Mouse (Mus musculus) embryonic fibroblast, embryonic 13.5 days (primary cell): ENCODE data around the gene Il10rb.

Source experiments
- CTCF ChIP-seq: IDR thresholded peaks from 2 replicates; pipeline ENCODE4 v1.5.1; 2011; ENCODE audit warnings: mild to moderate bottlenecking, control low read depth, low read length, moderate library complexity, borderline replicate concordance; ENCODE audit not compliant: insufficient read depth
- POLR2A ChIP-seq: IDR thresholded peaks from 2 replicates; pipeline ENCODE4 v1.6.1; 2011; ENCODE audit warnings: low read depth, mild to moderate bottlenecking, control low read depth, low read length, moderate library complexity

DNA sequence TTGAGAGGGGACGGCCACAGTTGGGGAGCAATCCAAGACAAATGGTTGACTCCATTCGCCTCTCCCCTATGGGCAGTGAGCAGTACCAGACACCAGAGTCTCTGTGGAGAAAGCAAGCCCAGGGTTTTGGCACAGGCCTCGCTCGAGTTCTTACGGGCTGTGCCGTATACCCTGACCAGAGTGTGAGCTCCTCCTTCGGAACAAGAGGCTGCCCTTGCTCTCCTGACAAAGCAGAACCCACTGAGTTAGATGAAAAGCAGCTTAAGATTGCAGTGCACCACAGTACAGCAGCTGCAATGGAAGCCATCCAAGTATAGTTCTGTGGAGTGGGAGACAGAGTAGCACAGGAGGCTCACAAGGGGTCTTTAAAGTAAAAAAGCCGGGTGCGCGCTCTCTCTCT lies 29.3 kb upstream of the Il10rb start:
- TF ChIP-seq CTCF, result no peak
- no peak for TF ChIP-seq POLR2A
